Mouse (Mus musculus): Measurements from ENCODE around the gene Aqp9.

Aqp9 gene

DNA sequence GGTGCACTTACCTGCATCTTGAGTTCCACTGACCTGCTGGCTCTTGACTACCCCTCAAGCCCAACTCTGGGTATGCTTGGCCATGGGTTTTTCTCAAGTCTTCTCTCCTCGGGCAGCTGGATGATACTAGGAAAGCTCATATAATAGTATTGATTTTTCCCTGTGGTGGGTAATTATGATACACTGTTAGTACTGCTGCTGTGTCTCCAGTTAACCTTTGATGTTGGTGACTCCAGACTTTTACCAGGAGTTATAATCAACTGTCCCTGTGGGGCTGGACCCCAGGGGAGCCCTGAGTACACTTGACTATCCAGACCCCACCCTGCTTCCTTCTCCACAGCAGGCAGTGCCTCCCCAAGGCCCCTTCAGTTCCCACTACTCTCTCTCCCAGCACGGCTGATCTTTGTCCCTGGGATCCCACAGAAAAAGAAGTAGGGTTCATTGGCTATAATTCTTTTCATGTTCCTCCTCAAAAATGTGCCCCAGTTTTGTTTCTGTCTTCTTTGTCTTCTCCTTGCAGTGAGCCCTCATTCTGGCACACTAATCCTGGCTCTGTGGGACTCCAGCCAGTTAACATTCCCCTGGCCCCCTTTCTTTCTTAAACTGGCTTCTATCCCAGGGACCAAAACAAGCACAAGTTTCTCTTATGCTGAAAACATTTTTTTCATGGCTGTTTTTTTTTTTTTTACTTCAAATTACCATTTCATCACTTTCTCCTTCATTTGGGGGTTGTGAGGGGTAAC, 838 bp downstream of the Aqp9 start:
- DNase-seq (ENCODE audit: low spot score), result no peak

DNA sequence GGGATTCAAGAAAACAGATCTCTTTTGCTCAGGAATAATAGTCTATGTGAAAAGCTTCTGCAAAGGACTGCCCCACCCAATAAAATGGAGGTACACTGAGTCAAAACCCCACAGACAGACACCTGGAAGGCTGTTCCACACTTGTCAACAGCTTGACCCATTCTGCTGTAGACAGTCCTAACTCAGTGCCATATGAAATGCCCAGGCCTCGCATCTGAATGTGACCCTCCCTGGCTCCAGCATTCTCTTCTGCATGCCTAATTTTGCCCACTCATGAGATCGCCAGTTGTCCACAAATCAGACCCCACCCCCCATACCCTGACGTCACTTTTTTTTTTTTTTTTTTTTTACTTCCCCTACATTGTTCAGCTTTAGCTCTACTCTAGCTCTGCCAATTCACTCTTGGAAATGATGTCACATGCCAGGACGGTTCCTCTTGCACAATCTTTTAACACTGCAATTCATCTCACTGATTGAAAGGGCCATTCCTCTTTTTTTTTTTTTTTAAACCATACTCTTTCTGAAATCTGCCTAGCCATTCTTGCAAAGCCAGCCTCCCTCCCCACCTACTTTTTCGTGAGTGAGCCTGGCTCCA, 1.5 kb downstream of the Aqp9 start:
- no peak for DNase-seq (ENCODE audit: low spot score)

DNA sequence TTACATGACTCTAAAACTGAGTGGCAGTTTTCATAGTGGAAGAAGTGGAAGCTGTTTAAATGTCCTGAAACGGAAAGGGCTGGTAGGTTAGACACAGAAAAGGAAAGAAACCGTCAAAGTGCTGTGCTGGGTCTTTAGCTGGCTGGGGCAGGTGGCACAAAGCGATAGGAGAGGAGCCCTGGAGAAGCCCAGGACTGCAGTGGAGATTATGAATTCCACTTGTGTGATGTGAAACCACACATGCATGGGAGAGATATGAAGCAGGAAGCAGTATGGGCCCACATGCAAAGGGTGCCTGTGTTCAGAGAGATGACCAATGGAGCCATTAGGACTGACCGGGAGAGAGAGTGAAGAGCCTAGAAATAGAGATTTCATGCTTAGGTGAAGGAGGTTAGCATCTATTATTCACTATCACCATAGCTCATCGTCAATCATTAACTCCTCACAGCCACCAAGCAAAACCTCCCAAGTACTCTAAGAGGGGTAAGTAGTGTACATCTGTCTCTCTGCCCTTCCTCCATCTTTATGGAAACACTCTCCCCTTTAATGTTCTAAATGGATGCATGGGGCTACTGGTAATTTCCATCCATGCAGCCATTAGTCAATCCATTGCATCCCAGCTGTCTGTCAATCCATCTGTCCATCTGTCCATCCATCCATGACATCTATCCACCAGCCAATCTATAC, 2.3 kb downstream of the Aqp9 start:
- DNase-seq (ENCODE audit: low spot score), result no peak

DNA sequence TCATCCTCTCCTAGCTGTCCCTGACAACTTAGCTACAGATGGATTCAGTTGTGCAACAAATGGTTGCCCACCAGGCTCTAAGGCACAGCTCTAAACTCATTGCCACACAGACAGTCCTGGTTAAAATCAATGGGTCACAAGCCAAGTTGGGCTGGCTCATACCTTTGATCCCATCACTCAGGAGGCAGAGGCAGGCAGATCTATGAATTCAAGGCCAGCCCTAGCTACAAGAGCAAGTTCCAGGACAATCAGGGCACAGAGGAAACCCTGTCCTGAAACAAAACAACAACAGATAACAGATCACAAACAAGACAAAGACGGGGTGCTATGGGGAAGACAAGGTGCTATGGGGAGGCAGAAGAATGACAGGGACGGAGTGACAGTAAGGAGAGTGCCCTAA, 3.0 kb downstream of the Aqp9 start:
- DNase-seq (ENCODE audit: low spot score), result no peak

DNA sequence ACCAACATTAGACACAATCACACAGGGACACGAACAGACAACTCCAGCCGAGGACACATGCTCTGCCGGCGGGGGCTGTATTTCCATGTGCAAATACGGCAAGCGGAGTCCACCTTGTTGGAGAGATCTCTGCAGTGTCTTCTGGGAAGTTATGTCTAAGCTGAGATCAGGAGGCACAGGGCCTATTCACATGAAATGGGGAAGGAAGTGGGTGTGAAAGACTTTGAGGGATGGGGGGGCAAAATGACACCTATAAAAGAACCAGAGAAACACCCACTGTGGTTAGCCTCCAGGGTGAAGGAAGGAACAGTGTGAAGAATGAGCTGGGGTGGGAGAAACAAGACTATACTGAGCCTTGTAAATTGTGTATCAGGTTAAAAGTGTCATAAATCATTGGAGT, 3.4 kb downstream of the Aqp9 start:
- DNase-seq (ENCODE audit: low spot score), result no peak

DNA sequence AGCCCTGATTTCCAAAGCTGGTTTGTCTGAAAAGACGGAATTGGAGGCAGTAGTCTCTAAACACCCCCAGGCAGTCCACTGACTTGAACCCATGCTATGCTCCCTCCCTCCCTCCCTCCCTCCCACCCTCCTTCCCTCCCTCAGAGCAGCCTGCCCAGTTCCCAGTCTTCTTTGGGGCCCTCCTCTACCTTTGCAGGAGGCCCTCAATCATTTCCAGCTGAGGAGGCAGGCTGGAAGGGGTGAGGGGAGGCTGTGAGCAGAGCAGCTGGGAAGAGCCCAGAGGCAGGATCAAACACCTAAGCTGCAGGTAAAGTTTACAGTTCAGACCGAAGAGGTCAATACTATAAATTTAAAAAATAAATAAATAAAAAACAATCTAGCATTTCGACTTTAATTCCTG, 4.1 kb downstream of the Aqp9 start:
- no peak for DNase-seq (ENCODE audit: low spot score)

DNA sequence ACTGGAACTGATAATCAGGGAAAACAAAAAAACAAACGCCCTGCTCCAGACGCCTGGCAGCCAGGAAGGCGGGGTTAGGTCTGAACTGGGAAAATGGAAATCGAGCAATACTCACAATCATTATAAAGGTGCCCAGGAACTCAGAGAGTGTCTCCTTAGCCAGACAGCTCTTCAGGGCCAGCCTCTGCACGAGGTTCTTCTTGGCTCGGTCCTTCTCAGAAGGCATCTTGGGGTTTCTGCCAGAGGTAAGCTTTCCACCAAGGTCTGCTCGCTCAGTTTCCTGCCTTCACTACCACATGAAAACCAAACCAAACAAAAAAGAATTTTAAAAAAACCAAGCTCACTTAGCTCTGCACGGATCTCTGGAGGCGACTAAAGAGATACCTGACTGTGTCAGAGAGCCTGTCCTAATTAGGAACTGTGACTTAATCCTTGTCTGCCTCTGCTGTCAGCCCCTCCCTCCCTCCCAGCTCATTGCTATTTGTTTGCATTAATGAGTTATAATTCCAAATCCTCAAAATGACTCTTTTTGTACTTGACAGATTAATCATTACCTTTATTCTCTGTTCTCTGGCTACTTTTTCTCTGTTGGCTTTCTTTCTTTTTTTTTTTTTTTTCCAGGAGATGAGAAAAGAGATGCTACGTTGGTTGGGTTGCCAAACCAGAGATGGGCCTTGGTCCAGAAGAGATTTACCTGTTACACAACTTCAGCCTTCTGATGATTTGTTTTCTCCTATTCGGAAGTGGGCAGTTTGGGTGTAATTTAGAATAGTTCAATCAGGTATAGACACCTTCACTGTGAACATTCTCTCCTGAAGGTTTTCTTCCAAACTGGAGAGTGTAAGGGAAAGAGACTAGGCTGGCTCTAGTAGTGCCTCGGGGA, 5.4 kb downstream of the Aqp9 start:
- no peak for DNase-seq (ENCODE audit: low spot score)

DNA sequence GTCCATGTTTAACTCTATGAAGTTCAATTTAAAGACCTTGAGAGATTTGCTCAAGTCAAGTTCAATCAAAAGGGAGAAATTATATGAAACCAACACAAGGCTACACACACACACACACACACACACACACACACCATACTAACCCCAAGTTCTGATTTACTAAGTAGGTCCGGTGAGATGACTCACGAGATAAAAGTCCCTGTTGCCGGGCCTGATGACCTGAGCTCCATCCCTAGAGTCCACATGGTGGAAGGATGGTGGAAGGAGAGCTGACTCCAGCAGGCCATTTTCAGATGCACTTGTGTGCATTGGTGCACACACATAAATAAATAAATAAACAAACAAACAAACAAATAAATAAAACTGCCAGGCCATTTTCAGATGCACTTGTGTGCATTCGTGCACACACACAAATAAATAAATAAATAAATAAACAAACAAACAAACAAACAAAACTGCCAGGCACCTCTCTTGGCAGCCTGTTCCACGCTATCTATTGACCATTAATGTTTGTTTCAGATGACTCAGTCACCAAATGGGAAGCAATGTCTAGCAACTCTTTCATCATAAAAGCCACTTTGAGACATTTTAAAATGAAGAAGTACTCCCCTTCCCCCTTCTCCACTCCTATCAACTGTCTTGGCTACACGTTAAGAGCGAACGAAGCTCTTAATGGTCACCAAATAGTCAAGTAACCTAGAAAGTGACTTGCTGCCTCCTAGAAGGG, 6.2 kb downstream of the Aqp9 start:
- DNase-seq (ENCODE audit: low spot score), result no peak

DNA sequence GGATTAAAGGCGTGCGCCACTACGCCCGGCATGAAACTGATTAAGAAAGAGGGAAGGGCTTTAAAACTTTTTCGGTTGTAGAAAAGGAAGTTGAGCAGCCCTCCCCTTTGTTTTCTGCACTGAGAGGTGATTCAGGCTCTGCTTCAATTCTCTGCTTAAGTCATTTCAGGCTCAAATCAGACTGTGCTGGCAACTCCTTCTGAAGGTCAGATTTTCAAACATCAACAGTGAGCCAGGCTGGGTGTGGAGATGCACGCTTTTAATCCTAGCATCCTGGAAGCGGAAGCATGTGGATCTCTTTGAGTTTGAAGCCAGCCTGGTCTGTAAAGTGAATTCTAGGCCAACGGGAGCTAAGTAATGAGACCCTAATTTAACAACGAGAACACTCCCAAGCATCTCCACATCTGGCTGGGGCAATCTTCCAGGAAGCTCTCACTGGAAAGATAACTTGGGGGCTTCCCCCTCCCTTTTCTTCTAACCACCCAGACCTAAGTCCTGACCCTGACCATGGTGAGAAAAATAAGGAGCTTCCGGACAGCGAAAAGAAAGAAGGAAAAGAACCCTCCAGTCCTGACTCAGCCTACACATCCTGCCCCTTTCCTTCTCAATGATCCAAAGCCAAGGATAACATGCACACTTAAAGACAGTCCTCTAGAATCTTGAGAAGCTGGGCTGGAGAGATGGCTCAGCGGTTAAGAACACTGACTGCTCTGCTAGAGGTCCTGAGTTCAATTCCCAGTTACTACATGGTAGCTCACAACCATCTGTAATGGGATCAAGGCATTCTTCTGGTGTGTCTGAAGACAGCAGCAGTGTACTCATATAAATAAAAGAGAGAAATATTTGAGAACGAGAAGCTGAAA, 7.4 kb downstream of the Aqp9 start:
- DNase-seq (ENCODE audit: low spot score), result no peak

DNA sequence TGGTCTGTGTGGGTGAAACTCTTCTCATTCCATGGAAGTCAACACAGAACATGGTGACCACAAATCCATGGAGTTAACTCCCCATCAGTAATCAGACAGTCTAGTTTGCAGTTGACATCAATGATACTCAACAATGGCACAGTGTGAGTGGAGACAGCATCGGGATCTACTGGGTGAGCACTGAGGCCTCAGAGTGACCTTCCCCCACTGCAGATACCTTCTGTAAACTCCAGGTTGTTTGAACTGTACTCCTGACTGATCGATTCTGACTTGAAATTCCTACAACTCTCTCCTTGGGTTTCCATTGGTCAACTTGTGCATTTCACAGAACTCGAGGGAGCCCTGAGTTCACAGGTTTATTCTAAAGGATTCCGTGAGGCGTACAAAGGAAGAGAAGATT, 8.8 kb downstream of the Aqp9 start:
- no peak for DNase-seq (ENCODE audit: low spot score)

DNA sequence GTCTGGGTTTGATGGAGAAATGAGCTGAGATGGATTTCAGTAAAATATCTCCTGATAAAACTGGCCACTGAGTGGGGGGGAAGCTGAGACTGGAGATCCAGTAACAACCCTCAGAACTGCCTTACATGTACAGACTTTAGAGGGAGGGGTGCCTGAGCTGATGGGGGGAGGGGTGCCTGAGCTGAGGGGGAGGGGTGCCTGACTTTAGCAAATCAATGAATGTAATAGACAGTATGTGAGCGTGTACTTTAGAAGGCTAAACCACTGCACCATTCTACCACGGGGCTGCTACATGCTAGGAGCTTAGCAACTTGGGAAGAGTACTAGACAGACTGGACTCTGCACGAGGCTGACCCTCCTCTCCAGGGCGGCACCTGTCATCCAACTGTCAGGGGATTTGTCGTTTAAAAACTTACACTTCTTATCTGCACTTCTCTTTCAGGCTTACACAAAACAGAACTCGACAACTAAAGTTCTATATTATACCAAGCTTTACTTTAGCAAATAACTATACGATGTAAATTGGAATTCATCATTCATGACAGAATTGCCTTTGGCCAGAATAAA, 9.3 kb downstream of the Aqp9 start:
- DNase-seq (ENCODE audit: low spot score), result no peak

DNA sequence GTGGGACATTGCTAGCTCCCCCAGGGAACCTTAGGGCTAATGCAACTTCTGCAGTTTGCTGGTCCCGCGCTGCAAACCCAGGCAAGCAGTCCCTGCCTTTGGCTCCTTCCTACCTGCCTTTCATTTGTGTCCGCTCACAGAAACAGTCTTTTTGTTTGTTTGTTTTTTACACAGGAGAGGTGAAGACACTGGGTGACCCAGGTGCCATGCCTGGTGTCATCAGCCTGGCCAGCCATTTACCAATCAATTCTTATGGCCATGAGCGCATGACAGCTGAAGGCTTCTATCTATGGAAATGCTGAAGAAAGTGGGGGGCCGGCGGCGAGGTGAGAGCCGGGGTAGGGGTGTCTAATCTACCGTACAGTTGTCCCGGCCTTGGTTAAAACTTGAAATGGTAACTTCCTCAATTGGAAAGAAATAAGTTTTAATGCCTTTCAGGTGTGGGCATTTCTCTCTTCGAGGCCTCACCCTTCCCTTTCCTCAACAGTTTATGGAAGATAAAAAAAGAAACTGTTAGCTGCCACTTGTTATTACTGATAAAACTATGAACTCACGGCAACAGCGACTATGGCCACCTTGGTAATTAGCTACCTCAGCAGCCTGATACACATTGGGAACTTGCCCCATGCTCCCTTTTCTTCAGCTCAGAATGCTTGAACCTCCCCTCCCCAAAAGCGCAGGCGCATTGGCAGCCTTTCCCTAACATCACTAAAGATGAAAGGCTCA, 10.4 kb downstream of the Aqp9 start:
- no peak for DNase-seq (ENCODE audit: low spot score)

DNA sequence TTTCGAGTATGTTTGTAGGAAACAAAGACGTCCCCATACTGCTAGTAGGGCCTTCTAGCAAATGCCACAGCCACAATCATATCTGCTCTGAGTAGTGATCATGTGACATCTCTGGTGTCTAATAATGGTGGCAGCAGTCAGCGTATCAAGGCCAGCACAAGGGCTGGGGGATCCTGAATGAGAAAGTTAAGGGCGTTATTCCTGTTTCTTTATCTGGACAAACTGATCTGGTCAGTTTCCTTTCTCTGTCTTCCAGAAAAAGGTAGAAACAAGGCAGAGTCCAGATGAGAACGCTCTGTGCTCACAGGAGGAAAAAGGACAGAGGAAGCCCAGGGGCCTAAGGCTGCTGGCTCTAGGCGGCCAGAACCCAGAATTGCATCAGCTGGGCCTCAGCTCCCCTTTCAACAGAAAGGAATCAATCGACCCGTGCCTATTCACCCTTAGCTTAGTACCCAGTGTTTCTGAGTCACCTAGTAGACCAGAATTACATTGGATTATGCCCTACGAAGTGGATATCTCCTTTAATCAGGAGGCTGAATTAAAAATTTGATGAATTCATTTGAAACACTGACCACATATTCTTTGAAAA, 11.9 kb downstream of the Aqp9 start:
- DNase-seq (ENCODE audit: low spot score), result no peak

DNA sequence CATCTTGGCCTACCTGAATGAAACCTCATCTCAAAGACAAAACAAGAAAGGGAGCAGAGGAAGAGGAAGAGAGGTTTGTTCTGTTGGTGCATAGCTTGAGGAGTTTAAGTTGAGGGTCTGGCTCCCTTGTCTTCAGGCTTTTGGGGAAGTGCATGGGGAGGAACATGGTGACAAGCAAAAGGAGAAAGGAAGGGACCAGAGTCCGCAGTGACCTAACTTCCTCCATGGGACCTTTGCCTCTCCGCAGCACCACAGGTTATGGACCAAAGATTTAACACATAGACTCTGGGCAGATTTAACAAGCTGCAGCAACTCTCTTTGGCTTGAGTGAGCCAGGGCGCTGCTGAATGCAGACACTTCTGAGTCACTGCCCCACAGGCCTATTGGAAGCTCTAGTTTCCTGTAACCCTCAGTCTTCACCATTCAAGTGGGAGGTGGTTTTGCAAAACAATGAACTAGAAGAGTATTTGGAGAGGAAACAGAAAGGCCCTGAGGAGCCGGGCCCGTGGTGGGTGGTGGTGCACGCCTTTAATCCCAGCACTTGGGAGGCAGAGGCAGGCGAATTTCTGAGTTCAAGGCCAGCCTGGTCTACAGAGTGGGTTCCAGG, 13.0 kb downstream of the Aqp9 start:
- DNase-seq (ENCODE audit: low spot score), result no peak

DNA sequence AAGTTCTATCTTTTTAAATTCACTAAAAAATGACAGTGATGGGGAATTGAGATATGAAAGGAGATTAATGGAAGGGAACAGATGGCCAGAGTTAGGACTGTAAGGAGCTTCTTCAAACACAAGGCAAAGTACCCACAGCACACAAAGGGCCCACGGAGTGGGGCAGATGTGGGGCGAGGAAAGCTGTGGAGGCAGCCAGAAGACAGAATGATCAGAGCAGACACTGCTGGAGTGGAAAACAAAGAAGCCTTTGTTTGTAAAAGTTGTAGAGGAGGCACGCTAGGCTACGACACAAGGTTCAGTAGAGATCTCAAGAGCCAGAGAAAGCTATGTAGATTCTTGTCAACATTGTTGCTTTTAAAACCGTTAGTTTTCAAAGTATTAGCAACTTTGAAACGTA, 17.1 kb downstream of the Aqp9 start:
- DNase-seq (ENCODE audit: low spot score), result no peak

DNA sequence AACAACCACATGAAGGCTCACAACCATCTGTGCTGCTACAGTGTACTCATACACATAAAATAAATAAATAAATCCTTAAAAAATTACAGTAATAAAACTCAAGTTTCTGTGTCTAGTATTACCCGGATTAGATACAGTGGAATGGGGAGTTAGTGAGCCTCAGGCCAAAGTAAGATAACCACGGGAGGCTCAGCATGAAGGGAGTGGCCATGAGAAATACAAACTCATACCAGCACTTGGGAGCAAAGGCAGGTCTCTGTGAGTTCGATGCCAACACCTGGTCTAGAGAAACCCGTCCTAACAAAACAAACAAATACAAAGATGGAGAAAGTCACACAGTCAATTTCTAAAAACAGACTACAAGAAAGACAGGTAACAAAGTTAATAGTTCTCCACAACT, 18.3 kb downstream of the Aqp9 start:
- DNase-seq (ENCODE audit: low spot score), result no peak

DNA sequence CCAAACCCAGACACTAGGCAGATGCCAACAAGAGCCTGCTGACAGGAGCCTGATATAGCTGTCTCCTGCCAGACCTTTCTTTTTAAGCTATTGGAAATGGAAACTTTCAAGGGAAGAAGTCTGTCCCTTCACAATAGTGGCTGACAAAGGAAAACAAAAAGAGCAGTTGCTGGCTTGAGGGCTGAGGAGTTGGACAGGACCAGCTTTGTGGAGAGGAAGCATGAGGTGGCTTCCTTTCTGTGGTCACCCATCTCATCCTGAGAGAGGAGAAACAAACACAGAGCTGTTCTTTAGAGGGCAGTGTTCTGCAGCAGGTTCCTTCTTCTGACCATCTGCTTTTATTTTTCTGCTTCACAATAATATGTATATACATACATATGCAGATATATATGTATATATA, 19.6 kb downstream of the Aqp9 start:
- no peak for DNase-seq (ENCODE audit: low spot score)

DNA sequence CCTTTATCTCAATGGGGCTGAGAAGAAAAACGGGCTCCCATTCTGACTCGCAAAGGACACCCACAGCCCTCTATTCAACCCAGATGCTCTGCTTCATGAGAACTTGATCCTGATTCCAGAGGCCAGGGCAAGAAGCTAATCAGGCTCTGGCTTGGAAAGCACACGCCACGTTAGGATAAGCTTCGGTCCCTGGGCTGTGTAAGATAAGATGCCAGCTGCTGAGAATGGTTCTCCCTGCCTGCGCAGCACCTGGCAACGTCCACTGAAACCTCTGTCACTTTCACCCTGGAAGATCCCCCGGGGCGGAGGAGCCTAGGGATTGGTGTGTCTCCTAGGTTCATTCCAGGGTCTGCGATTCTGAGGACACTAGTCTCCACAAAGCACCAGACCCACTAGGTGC, 22.3 kb downstream of the Aqp9 start:
- no peak for DNase-seq (ENCODE audit: low spot score)

DNA sequence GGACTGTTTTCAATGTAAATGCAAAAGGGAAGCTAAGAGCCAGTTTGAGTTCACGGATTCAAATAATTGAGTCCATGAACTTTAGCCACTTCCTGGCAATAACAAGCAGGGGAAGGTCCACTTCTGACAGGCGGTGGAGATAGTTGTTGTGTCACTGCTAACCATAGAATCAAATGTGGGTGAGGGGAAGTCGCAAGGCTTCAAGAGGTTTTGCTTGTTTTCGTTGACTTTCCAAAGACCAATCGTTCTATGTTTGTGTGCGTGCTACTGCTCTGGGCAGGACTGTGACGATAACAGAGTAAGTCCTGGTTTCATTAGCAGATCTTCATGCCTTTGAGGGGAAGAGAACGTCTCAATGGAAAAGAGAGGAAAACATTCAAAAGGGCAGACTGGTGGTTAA, 28.3 kb downstream of the Aqp9 start:
- DNase-seq (ENCODE audit: low spot score), result no peak

Measured in ovary, postnatal 14 days (tissue).